Mouse (Mus musculus) heart, postnatal 0 days (tissue): ENCODE measurements around the gene Mettl25. TPM values are rescaled to one million over a fixed set of nuclear protein-coding genes. Genes with fewer than 3 reads are reported as not detected.

ENCODE experiments used
- ATAC-seq: fragments of 200-750 bp; cut with Nextera tagmentation; 2 replicates; pipeline ENCODE4 v1.8.0; 2017; ENCODE audit warnings: low read depth, moderate number of reproducible peaks, moderate library complexity; ENCODE audit not compliant: insufficient read depth
- DNase-seq: peaks from one replicate; pipeline ENCODE4 v3.0.0-alpha.2; 2016; ENCODE audit warnings: low spot score
- H3K27ac ChIP-seq: fragments of 300-500 bp; sonication (generic); 2 replicates; pipeline ENCODE4 v1.5.1; 2014; ENCODE audit warnings: low read depth, mild to moderate bottlenecking
- H3K27me3 ChIP-seq: fragments of 300-500 bp; sonication (generic); 2 replicates; pipeline ENCODE4 v1.6.1; 2014; ENCODE audit warnings: low read length, mixed read lengths; ENCODE audit not compliant: control insufficient read depth, insufficient read depth
- H3K36me3 ChIP-seq: fragments of 300-500 bp; sonication (generic); replicated peaks from 2 replicates; pipeline ENCODE4 v1.6.1; 2014; ENCODE audit warnings: low read length, mixed read lengths; ENCODE audit not compliant: control insufficient read depth, insufficient read depth
- H3K4me1 ChIP-seq: fragments of 300-500 bp; sonication (generic); 2 replicates; pipeline ENCODE4 v1.6.1; 2014; ENCODE audit warnings: antibody characterized with exemption; ENCODE audit not compliant: control insufficient read depth, insufficient read depth
- H3K4me2 ChIP-seq: fragments of 300-500 bp; sonication (generic); 2 replicates; pipeline ENCODE4 v1.6.1; 2014; ENCODE audit warnings: low read depth, mild to moderate bottlenecking, low read length, moderate library complexity
- H3K4me3 ChIP-seq: fragments of 300-500 bp; sonication (generic); 2 replicates; pipeline ENCODE4 v1.5.1; 2014; ENCODE audit warnings: low read depth, low read length
- H3K9ac ChIP-seq: fragments of 300-500 bp; sonication (generic); replicated peaks from 2 replicates; pipeline ENCODE4 v1.6.1; 2014; ENCODE audit warnings: low read depth, low read length, mixed read lengths
- H3K9me3 ChIP-seq: fragments of 300-500 bp; sonication (generic); replicated peaks from 2 replicates; pipeline ENCODE4 v1.6.1; 2016; ENCODE audit warnings: low read length; ENCODE audit not compliant: control insufficient read depth
- CTCF ChIP-seq: IDR thresholded peaks from 2 replicates; pipeline ENCODE4 v1.5.1; 2016; ENCODE audit warnings: antibody characterized with exemption, control low read depth, low read depth
- EP300 ChIP-seq: IDR thresholded peaks from 2 replicates; pipeline ENCODE4 v1.6.1; 2016; ENCODE audit warnings: antibody characterized with exemption, low read depth
- WGBS: fragments of 180-500 bp; shearing (Covaris S2); extraction: QIAGEN DNeasy Blood & Tissue Kit; methylation state at CpG from one replicate; pipeline ENCODE4 v1.1.7; 2014; 5-methylcytosine and 5-hydroxymethylcytosine counted together
- polyA plus RNA-seq: library from polyadenylated mRNA; unstranded; fragments of >200 nt; fragmentation: Nextera tagmentation; extraction: Ambion mirVana; gene quantifications from 2 replicates; pipeline ENCODE4 v1.2.1, GENCODE M21; 2015
- total RNA-seq: library from RNA; depleted of rRNA; stranded (reverse); fragments of >200 nt; gene quantifications from 2 replicates; pipeline ENCODE4 v1.2.3, GENCODE M21; 2014; ENCODE audit warnings: low replicate concordance; rRNA removed

Gene Mettl25
- total RNA-seq: 5.4 and 10.3 TPM in 2 replicates
- 7.8 and 8.1 TPM in 2 replicates for polyA plus RNA-seq

DNA sequence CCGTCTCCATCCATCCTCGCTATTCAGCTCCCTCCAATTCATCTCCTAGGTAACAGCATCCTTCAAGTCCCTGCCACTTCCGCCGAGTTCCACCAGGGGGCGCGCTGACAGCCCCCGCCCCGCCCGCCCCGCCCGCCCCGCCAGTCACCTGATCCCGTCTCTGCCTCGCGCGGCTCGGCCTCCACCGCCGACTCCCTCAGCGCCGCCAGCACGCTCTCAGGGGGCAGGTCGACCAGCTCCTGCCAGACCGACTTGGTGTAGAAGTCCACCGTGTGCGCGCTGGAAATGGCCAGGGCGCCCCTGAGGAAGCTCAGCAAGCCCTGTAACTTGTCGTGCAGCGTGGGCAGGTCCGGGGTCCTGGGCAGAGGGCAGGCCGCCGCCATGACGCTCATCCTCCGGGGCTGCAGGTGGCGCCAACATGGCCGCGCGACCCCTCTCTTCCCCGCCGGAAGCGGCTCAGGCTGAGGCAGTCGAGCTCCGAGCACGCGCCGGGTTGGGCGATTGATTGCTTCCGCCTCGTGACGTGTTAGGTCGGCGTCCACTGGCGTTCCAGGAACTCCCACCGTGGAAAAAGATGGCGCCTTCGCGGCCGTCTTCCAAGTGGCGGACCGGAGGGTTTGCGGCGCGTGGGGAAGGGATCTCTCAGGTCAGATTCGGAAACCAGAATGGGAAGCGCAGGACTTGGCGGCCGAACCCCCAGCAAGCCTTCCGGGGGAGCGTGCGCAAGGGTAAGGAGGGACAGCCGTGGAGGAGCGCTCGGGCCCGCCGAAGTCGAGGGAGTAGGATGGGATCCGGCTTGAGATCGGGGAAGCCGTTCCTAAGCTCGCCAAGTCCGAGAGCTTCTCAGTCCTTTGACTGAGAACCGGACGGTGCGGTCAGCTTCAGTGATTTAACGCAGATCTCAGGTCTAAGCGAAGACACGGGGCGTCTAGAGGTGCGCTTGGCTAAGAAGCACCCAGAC, at the start of gene Mettl25, which contains the start of gene Ccdc59:
Gene Mettl25, minus strand, starts transcription at position 453 of the 961 bp plus-strand sequence.
Gene Ccdc59, plus strand, starts transcription at position 140 of the 961 bp plus-strand sequence.
- WGBS: under 1% methylated on average over 90 of the region's 90 CpGs
- ATAC-seq (peak; percentile 96), DNase-seq (peak; percentile 92)
- Histone ChIP-seq H3K27me3 (no peaks in the 10 kb centered on the region), H3K36me3 (peaks cover 32% of the 10 kb centered on the region), H3K27ac (peak within 1 kb of the TSS; percentile 98), H3K4me2 (peak within 1 kb of the TSS; percentile 92), H3K9ac (peak within 1 kb of the TSS; percentile 86), H3K9me3 (no peaks in the 10 kb centered on the region), H3K4me1 (peaks cover 10% of the 10 kb centered on the region), H3K4me3 (peak within 1 kb of the TSS; percentile 92)
- TF ChIP-seq EP300 (peak; percentile 66; the same call in 1 of the 2 replicates), CTCF (peak; percentile 45)

DNA sequence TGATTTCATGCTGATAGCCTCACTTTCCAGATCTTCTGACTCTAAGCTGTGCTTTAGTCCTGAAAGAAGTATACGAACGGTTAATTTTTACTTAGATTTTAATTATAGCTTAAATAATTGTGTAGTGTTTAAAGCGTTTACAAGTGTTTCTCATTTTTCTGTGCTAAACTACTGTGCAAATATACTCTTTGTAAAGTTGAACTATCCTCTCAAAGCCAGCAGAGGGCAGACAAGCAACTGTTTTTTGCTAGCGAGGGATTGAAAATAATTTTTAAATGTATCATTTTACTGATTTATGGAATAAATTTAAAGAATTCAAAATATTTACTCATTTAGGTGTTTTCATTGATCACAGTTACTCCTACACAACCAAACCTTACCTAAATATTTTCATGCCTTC, 26.1 kb upstream of the Mettl25 start:
- TF ChIP-seq EP300: no peak
- peak; percentile 41 for TF ChIP-seq CTCF
- Histone ChIP-seq H3K9ac (no peak overlapping the region), H3K4me3 (no peak overlapping the region), H3K9me3 (no peaks in the 10 kb centered on the region), H3K36me3 (no peaks in the 10 kb centered on the region), H3K27ac (no peak overlapping the region), H3K4me1 (no peaks in the 10 kb centered on the region), H3K4me2 (no peak overlapping the region), H3K27me3 (no peaks in the 10 kb centered on the region)
- 50% methylated on average over 4 of the region's 4 CpGs for WGBS
- ATAC-seq (no peak), DNase-seq (no peak)

DNA sequence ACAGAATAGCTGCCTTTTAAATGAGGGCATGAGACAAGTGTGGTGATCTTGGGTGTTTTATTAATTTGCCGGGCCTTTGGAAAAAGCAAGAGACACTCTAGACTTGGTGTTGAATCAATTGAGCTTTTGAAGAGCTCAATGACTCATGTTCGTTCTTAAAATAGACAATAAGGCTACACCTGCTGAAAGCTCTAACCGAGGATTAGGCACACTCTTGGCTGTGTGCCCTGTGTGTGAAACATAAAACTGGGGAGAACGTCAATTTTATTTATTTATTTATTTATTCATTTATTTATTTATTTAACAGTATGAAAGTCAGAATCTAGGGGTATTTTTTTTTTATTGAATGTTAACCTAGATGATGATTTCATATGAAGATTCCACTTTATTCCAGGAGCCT, 10.0 kb upstream of the Mettl25 start:
- Histone ChIP-seq H3K4me2 (0 out of 2 replicates have a peak overlapping the region, but pooled peaks have one; percentile 8), H3K4me1 (peaks cover 5% of the 10 kb centered on the region; the same call in 1 of the 2 replicates), H3K27me3 (no peaks in the 10 kb centered on the region), H3K9me3 (no peaks in the 10 kb centered on the region), H3K4me3 (no peak overlapping the region), H3K27ac (no peak overlapping the region), H3K36me3 (peaks cover 23% of the 10 kb centered on the region), H3K9ac (no peak overlapping the region)
- ATAC-seq (no peak), DNase-seq (no peak)
- TF ChIP-seq EP300 (no peak), CTCF (no peak)
- WGBS: 35% methylated on average over 4 of the region's 4 CpGs

DNA sequence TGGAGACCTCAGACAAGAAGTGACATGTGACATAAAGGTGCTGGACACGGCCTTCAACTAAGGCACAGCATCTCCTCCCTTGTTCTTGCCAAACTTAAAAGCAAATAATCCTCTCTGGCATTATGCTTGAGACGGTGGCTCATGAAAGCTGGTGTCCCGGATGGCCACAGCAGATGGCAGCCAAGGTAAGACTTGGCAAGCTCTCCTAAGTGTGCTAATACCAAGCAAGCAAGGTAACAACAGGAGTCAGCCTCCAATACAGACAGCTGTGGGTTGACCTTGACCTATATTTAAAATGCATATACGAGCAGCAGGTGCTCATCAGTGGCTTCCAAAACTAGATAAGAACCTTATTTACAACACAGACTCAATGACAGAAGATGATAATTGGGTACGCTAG, 9.1 kb upstream of the Mettl25 start:
- H3K4me3 ChIP-seq: no peak overlapping the region
- TF ChIP-seq EP300: no peak
- no peak for TF ChIP-seq CTCF
- H3K36me3 ChIP-seq: peaks cover 32% of the 10 kb centered on the region

DNA sequence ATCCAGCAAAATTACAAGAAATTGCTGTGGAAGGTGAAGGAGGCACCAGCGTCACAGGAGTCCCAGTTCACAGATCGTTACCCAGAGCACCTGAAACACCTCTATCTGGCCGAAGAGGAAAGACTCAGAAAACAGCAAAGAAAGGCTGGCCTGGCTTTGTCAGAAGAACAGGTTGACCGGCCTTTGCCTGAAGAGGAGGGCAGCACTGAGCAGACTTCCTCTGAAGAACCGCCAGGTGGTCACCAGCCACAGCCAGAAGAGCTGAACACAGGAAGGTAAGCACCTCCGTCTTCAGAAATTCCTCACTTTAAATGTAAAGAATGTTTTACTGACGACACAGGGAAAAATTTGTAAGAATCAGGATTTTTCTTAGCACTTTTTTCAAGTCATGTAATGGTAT, 1.4 kb upstream of the Mettl25 start:
- TF ChIP-seq EP300 (no peak), CTCF (no peak)
- no peaks in the 10 kb centered on the region for H3K9me3 ChIP-seq
- H3K27ac ChIP-seq: no peak overlapping the region
- ATAC-seq (no peak), DNase-seq (no peak)
- whole genome bisulfite sequencing: 84% methylated on average over 7 of the region's 7 CpGs
- H3K36me3 ChIP-seq: peaks cover 42% of the 10 kb centered on the region
- H3K9ac ChIP-seq: no peak overlapping the region
- H3K4me2 ChIP-seq: no peak overlapping the region
- no peaks in the 10 kb centered on the region for H3K27me3 ChIP-seq
- H3K4me3 ChIP-seq: no peak overlapping the region
- peaks cover 10% of the 10 kb centered on the region for H3K4me1 ChIP-seq

More for the DNA sequence above, 9.1 kb upstream of the Mettl25 start:
- Histone ChIP-seq H3K4me1 (peaks cover 5% of the 10 kb centered on the region; the same call in 1 of the 2 replicates), H3K9ac (no peak overlapping the region), H3K9me3 (no peaks in the 10 kb centered on the region), H3K27ac (no peak overlapping the region), H3K4me2 (no peak overlapping the region), H3K27me3 (no peaks in the 10 kb centered on the region)
- 79% methylated on average over 5 of the region's 5 CpGs for WGBS
- ATAC-seq (no peak), DNase-seq (no peak)
